Mouse (Mus musculus) layer of hippocampus, adult 2 months (tissue): ENCODE results near the gene Fan1. TPM values are rescaled to one million over a fixed set of nuclear protein-coding genes. Genes with fewer than 3 reads are reported as not detected.
A peak's percentile ranks its signal among the peaks of the same experiment; 100 is the strongest.

Source experiments
- DNase-seq, 2 experiments: peaks; one replicate each; pipeline ENCODE4 v3.0.0; 2022; ENCODE audit warnings: low spot score in 2 of 2
- H3K27ac ChIP-seq: fragments of 200-600 bp; 2 replicates; pipeline ENCODE4 v1.8.1; 2022
- H3K4me3 ChIP-seq: fragments of 200-600 bp; 2 replicates; pipeline ENCODE4 v1.8.1; 2022; ENCODE audit warnings: mild to moderate bottlenecking
- CTCF ChIP-seq: fragments of 200-600 bp; conservative IDR thresholded peaks from 2 replicates; pipeline ENCODE4 v1.8.1; 2022; ENCODE audit warnings: antibody characterized with exemption, mild to moderate bottlenecking, moderate library complexity
- total RNA-seq, 2 experiments: library from RNA; stranded (reverse); gene quantifications; 2 replicates each; pipeline ENCODE4 v1.2.3; 2021

Gene Fan1
- total RNA-seq, 2 experiments from 2014 or later, result 13.3 to 14.0 TPM

DNA sequence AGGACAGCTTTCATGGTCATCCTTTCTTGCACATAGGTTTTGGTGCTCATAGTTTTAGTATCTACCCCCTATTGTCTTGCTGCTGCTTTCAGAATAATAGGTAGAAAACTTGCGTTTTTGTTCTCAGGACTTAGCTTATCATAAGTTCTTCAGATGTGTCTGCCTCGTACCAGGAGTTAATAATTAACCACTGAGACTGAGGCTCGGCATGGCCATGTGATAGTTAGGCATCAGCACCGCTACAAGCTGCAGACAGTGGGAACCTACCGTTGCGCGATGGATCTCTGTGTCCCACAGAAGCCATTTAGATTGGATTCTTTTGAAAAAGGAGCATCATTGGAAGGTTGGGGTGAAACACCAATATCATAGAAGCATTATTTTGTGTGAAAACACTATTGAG lies 61.1 kb downstream of the Fan1 start:
- H3K27ac ChIP-seq, result no peak overlapping the region
- no peak for TF ChIP-seq CTCF
- H3K4me3 ChIP-seq, result no peak overlapping the region
- no peak for DNase-seq

DNA sequence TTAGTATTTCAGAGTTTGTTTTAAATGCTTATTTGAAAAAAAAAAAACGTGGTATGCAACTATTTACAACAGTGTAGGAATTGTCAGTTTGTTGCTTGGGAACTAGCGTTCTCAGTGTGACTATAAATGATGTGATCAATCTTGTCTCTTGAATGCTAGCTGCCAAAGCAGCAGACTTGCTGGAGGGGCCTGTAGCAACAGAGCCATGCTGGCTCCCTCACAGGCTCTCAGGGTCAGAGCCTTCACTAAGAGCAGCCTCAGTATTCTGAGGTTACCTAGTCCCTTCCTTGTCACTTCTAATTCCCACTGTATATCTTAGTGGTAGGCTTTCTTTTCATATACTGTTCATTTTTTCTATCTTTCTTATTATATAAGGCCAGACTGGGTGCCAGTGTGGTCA lies 63.1 kb downstream of the Fan1 start:
- H3K27ac ChIP-seq, result peak overlapping the region; percentile 77
- no peak for DNase-seq
- no peak for TF ChIP-seq CTCF
- H3K4me3 ChIP-seq, result no peak overlapping the region

DNA sequence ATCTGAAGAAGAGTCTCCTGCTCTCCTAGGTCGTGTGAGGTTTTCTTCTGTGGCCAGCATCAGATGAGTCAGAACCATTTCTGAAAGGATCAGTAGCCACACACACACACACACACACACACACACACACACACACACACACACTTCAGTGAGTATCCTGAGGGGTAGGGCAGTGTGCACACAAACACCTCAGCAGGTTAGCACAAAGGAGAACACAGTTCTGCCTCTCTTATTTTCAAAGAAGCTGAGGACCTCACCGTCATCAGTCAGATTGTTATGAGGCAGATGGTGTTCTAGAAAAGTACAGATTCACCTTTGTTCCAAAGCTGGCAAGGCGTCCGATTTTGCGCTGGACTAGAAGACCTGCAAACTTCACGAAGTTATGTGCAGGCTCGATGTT lies 63.7 kb downstream of the Fan1 start:
- TF ChIP-seq CTCF, result no peak
- no peak for DNase-seq

More for the DNA sequence above, 63.7 kb downstream of the Fan1 start:
- peak overlapping the region; percentile 77; the same call in 1 of the 2 replicates for H3K27ac ChIP-seq
- H3K4me3 ChIP-seq, result no peak overlapping the region

Other genes starting within 250 kb of the Fan1 start
- gene Trpm1, start 220.3 kb downstream of the Fan1 start, total RNA-seq, result not detected
- 10 to 100 TPM; 14.9 to 18.7 TPM for gene Mtmr10, start 86.4 kb downstream of the Fan1 start, total RNA-seq
- 10 to 100 TPM; 22.9 to 26.1 TPM for gene Mphosph10, start 18.2 kb upstream of the Fan1 start, total RNA-seq
- 10 to 100 TPM; 50.0 to 51.5 TPM for gene Mcee, start 18.5 kb upstream of the Fan1 start, total RNA-seq
- gene Apba2, start 127.6 kb upstream of the Fan1 start, total RNA-seq, result 100 to 1,000 TPM; 249 to 259 TPM